Mouse (Mus musculus) liver, postnatal 0 days (tissue): ENCODE results near the gene Hs1bp3.

Experiments
- CTCF ChIP-seq: sonication (generic); IDR thresholded peaks from 2 replicates; pipeline ENCODE4 v1.5.1; 2016; ENCODE audit warnings: antibody characterized with exemption, low read depth
- EP300 ChIP-seq: IDR thresholded peaks from 2 replicates; pipeline ENCODE4 v1.6.1; 2016; ENCODE audit warnings: antibody characterized with exemption, low read depth, mild to moderate bottlenecking

- TF ChIP-seq CTCF (no peak), EP300 (no peak)
Measured at GRCm38 (mm10) chr12:8333617-8334016, 20.4 kb downstream of the Hs1bp3 start.
